Mouse (Mus musculus): ENCODE data around the gene Ttc41. TPM values are rescaled to one million over a fixed set of nuclear protein-coding genes. Genes with fewer than 3 reads are reported as not detected.
A peak's percentile ranks its signal among the peaks of the same experiment; 100 is the strongest.

Ttc41 gene
- polyA plus RNA-seq, 1 experiment from 2014 or later = 2.5 TPM

- H3K4me1 ChIP-seq (replicated peaks) = peaks cover 9% of the 10 kb centered on the region
- no peak for ATAC-seq (ENCODE audit: insufficient number of reproducible peaks, insufficient read depth, low FRiP score, low TSS enrichment, low read depth)
- H3K9me3 ChIP-seq = no peaks in the 10 kb centered on the region
- H3K4me3 ChIP-seq (replicated peaks) = no peak overlapping the region
- no peaks in the 10 kb centered on the region for H3K27me3 ChIP-seq
- 95% methylated on average over 1 of the region's 1 CpGs for WGBS
- H3K36me3 ChIP-seq = no peaks in the 10 kb centered on the region
- no peak overlapping the region for H3K9ac ChIP-seq (replicated peaks)
- no peak overlapping the region for H3K27ac ChIP-seq
- H3K4me2 ChIP-seq = no peak overlapping the region
Observed at GRCm38 (mm10) chr10:86757724-86758123, 52.1 kb downstream of the Ttc41 start.

GRCm38 (mm10) chr10:86758211-86758610 lies 52.6 kb downstream of the Ttc41 start:
- H3K4me3 ChIP-seq (replicated peaks) = no peak overlapping the region
- no peak overlapping the region for H3K4me2 ChIP-seq
- no peaks in the 10 kb centered on the region for H3K9me3 ChIP-seq
- H3K27ac ChIP-seq = no peak overlapping the region
- H3K9ac ChIP-seq (replicated peaks) = no peak overlapping the region
- H3K4me1 ChIP-seq (replicated peaks) = peaks cover 9% of the 10 kb centered on the region
- H3K36me3 ChIP-seq = no peaks in the 10 kb centered on the region
- WGBS = 89% methylated on average over 6 of the region's 6 CpGs
- no peak for ATAC-seq (ENCODE audit: insufficient number of reproducible peaks, insufficient read depth, low FRiP score, low TSS enrichment, low read depth)
- no peaks in the 10 kb centered on the region for H3K27me3 ChIP-seq

GRCm38 (mm10) chr10:86761236-86761635 lies 55.6 kb downstream of the Ttc41 start:
- Histone ChIP-seq H3K9me3 (no peaks in the 10 kb centered on the region), H3K27me3 (no peaks in the 10 kb centered on the region), H3K4me1 (replicated peaks) (peaks cover 9% of the 10 kb centered on the region), H3K36me3 (no peaks in the 10 kb centered on the region), H3K4me2 (no peak overlapping the region), H3K4me3 (replicated peaks) (no peak overlapping the region), H3K9ac (replicated peaks) (no peak overlapping the region), H3K27ac (0 out of 2 replicates have a peak overlapping the region, but pooled peaks have one; percentile 53)
- ATAC-seq (ENCODE audit: insufficient number of reproducible peaks, insufficient read depth, low FRiP score, low TSS enrichment, low read depth) = no peak
- 59% methylated on average over 1 of the region's 1 CpGs for WGBS

GRCm38 (mm10) chr10:86761722-86762383 lies 56.2 kb downstream of the Ttc41 start:
- no peak for ATAC-seq (ENCODE audit: insufficient number of reproducible peaks, insufficient read depth, low FRiP score, low TSS enrichment, low read depth)
- Histone ChIP-seq H3K27me3 (no peaks in the 10 kb centered on the region), H3K4me2 (no peak overlapping the region), H3K9ac (replicated peaks) (no peak overlapping the region), H3K36me3 (no peaks in the 10 kb centered on the region), H3K27ac (no peak overlapping the region), H3K9me3 (no peaks in the 10 kb centered on the region), H3K4me3 (replicated peaks) (no peak overlapping the region), H3K4me1 (replicated peaks) (peaks cover 9% of the 10 kb centered on the region)
- 28% methylated on average over 7 of the region's 7 CpGs for WGBS

GRCm38 (mm10) chr10:86762384-86762730 lies 56.7 kb downstream of the Ttc41 start:
- H3K27ac ChIP-seq = no peak overlapping the region
- WGBS = 47% methylated on average over 3 of the region's 3 CpGs

GRCm38 (mm10) chr10:86763672-86764071 lies 58.1 kb downstream of the Ttc41 start, which contains the start of gene Gm49358:
Gene Gm49358 (plus strand): TSS chr10:86763972.
- H3K9ac ChIP-seq (replicated peaks) = no peak within 1 kb of the TSS
- no peak within 1 kb of the TSS for H3K4me2 ChIP-seq
- H3K27ac ChIP-seq = no peak within 1 kb of the TSS
- no peak within 1 kb of the TSS for H3K4me3 ChIP-seq (replicated peaks)
- peaks cover 9% of the 10 kb centered on the region for H3K4me1 ChIP-seq (replicated peaks)
- no peaks in the 10 kb centered on the region for H3K36me3 ChIP-seq
- 86% methylated on average over 5 of the region's 5 CpGs for WGBS
- no peaks in the 10 kb centered on the region for H3K27me3 ChIP-seq
- H3K9me3 ChIP-seq = no peaks in the 10 kb centered on the region
- ATAC-seq (ENCODE audit: insufficient number of reproducible peaks, insufficient read depth, low FRiP score, low TSS enrichment, low read depth) = no peak

More at GRCm38 (mm10) chr10:86762384-86762730, 56.7 kb downstream of the Ttc41 start:
- no peaks in the 10 kb centered on the region for H3K9me3 ChIP-seq
- H3K9ac ChIP-seq (replicated peaks) = no peak overlapping the region
- no peaks in the 10 kb centered on the region for H3K36me3 ChIP-seq
- H3K27me3 ChIP-seq = no peaks in the 10 kb centered on the region
- H3K4me2 ChIP-seq = no peak overlapping the region
- peaks cover 9% of the 10 kb centered on the region for H3K4me1 ChIP-seq (replicated peaks)
- ATAC-seq (ENCODE audit: insufficient number of reproducible peaks, insufficient read depth, low FRiP score, low TSS enrichment, low read depth) = no peak
- no peak overlapping the region for H3K4me3 ChIP-seq (replicated peaks)

GRCm38 (mm10) chr10:86765344-86765966 lies 59.8 kb downstream of the Ttc41 start:
- H3K4me1 ChIP-seq (replicated peaks) = peaks cover 9% of the 10 kb centered on the region
- H3K9ac ChIP-seq (replicated peaks) = no peak overlapping the region
- H3K27ac ChIP-seq = no peak overlapping the region
- no peak overlapping the region for H3K4me3 ChIP-seq (replicated peaks)
- H3K9me3 ChIP-seq = no peaks in the 10 kb centered on the region
- no peaks in the 10 kb centered on the region for H3K36me3 ChIP-seq
- ATAC-seq (ENCODE audit: insufficient number of reproducible peaks, insufficient read depth, low FRiP score, low TSS enrichment, low read depth) = no peak
- 86% methylated on average over 4 of the region's 4 CpGs for WGBS
- H3K27me3 ChIP-seq = no peaks in the 10 kb centered on the region
- H3K4me2 ChIP-seq = no peak overlapping the region

GRCm38 (mm10) chr10:86769216-86769615 lies 63.6 kb downstream of the Ttc41 start:
- Histone ChIP-seq H3K9me3 (no peaks in the 10 kb centered on the region), H3K27me3 (0 out of 2 replicates have a peak, but pooled peaks cover 2% of the 10 kb centered on the region), H3K4me3 (replicated peaks) (no peak overlapping the region), H3K27ac (no peak overlapping the region), H3K9ac (replicated peaks) (no peak overlapping the region), H3K4me2 (no peak overlapping the region), H3K4me1 (replicated peaks) (no peaks in the 10 kb centered on the region), H3K36me3 (no peaks in the 10 kb centered on the region)
- 67% methylated on average over 5 of the region's 5 CpGs for WGBS
- no peak for ATAC-seq (ENCODE audit: insufficient number of reproducible peaks, insufficient read depth, low FRiP score, low TSS enrichment, low read depth)

- 57% methylated on average over 4 of the region's 4 CpGs for WGBS
- Histone ChIP-seq H3K9me3 (no peaks in the 10 kb centered on the region), H3K4me2 (no peak overlapping the region), H3K9ac (replicated peaks) (no peak overlapping the region), H3K27me3 (0 out of 2 replicates have a peak, but pooled peaks cover 2% of the 10 kb centered on the region), H3K4me1 (replicated peaks) (no peaks in the 10 kb centered on the region), H3K27ac (no peak overlapping the region), H3K4me3 (replicated peaks) (no peak overlapping the region), H3K36me3 (no peaks in the 10 kb centered on the region)
- ATAC-seq (ENCODE audit: insufficient number of reproducible peaks, insufficient read depth, low FRiP score, low TSS enrichment, low read depth) = no peak
Observed at GRCm38 (mm10) chr10:86769797-86770196, 64.2 kb downstream of the Ttc41 start.

- no peaks in the 10 kb centered on the region for H3K36me3 ChIP-seq
Observed at GRCm38 (mm10) chr10:86771701-86772100, 66.1 kb downstream of the Ttc41 start.

GRCm38 (mm10) chr10:86772231-86772631 lies 66.6 kb downstream of the Ttc41 start:
- Histone ChIP-seq H3K9ac (replicated peaks) (no peak overlapping the region), H3K4me1 (replicated peaks) (peaks cover 6% of the 10 kb centered on the region; the same call in 1 of the 2 replicates), H3K9me3 (no peaks in the 10 kb centered on the region), H3K36me3 (no peaks in the 10 kb centered on the region), H3K27me3 (0 out of 2 replicates have a peak, but pooled peaks cover 2% of the 10 kb centered on the region), H3K4me2 (no peak overlapping the region), H3K27ac (no peak overlapping the region), H3K4me3 (replicated peaks) (no peak overlapping the region)
- WGBS = 65% methylated on average over 6 of the region's 6 CpGs
- ATAC-seq (ENCODE audit: insufficient number of reproducible peaks, insufficient read depth, low FRiP score, low TSS enrichment, low read depth) = no peak

More at GRCm38 (mm10) chr10:86771701-86772100, 66.1 kb downstream of the Ttc41 start:
- Histone ChIP-seq H3K4me3 (replicated peaks) (no peak overlapping the region), H3K9ac (replicated peaks) (no peak overlapping the region), H3K9me3 (no peaks in the 10 kb centered on the region), H3K27ac (no peak overlapping the region), H3K27me3 (0 out of 2 replicates have a peak, but pooled peaks cover 2% of the 10 kb centered on the region), H3K4me2 (no peak overlapping the region), H3K4me1 (replicated peaks) (peaks cover 2% of the 10 kb centered on the region; the same call in 1 of the 2 replicates)
- no peak for ATAC-seq (ENCODE audit: insufficient number of reproducible peaks, insufficient read depth, low FRiP score, low TSS enrichment, low read depth)
- WGBS = 65% methylated on average over 5 of the region's 5 CpGs

Measured in limb, embryonic 12.5 days (tissue).